15 mouse cellular contexts compared by ENCODE assay signal in genomic region chr3:148817491-148817890, GRCm38 (mm10).
"Had no signal": no experiment of that assay in that cellular context is flagged by ENCODE, and none has a peak within 500 bp of the region (broad histone marks: within the 10 kb centered on the region; RNA-seq: fewer than 3 reads in every experiment).

No protein-coding gene starts in this region.

- H3K4me2 ChIP-seq: liver, embryonic 15.5 days; lung, embryonic 15.5 days; midbrain, embryonic 12.5 days; neural tube, embryonic 12.5 days had no signal

- H3K9me3 ChIP-seq: liver, embryonic 15.5 days; lung, embryonic 15.5 days; midbrain, embryonic 10.5 days; midbrain, embryonic 12.5 days; neural tube, embryonic 12.5 days had no signal

- H3K4me3 ChIP-seq: liver, embryonic 15.5 days; lung, embryonic 15.5 days; midbrain, embryonic 10.5 days; midbrain, embryonic 12.5 days; neural tube, embryonic 12.5 days had no signal

- ATAC-seq: liver, postnatal 0 days; lung, postnatal 0 days had no signal

- H3K27ac ChIP-seq: liver, embryonic 15.5 days; lung, embryonic 15.5 days; midbrain, embryonic 10.5 days; midbrain, embryonic 12.5 days; neural tube, embryonic 12.5 days had no signal

- H3K9ac ChIP-seq: liver, embryonic 15.5 days; liver, postnatal 0 days; lung, embryonic 15.5 days; midbrain, embryonic 12.5 days; neural tube, embryonic 12.5 days had no signal

- H3K4me1 ChIP-seq: liver, embryonic 15.5 days; midbrain, embryonic 12.5 days; neural tube, embryonic 12.5 days had no signal

- H3K27me3 ChIP-seq: liver, embryonic 15.5 days; lung, embryonic 15.5 days; midbrain, embryonic 12.5 days; neural tube, embryonic 12.5 days had no signal

- DNase-seq: liver, postnatal 0 days; lung, adult 2 months; lung, postnatal 14 days; lung, postnatal 36 days; midbrain, embryonic 14.5 days; right cerebral cortex, postnatal 14 days; thymus, adult 18-20 months; thymus, postnatal 14 days; thymus, postnatal 36 days had no signal
